Mouse (Mus musculus): ENCODE data around the gene Atf5. TPM values are rescaled to one million over a fixed set of nuclear protein-coding genes. Genes with fewer than 3 reads are reported as not detected.

Atf5 gene
- polyA plus RNA-seq, 1 experiment from 2014 or later, result 7.3 TPM

DNA sequence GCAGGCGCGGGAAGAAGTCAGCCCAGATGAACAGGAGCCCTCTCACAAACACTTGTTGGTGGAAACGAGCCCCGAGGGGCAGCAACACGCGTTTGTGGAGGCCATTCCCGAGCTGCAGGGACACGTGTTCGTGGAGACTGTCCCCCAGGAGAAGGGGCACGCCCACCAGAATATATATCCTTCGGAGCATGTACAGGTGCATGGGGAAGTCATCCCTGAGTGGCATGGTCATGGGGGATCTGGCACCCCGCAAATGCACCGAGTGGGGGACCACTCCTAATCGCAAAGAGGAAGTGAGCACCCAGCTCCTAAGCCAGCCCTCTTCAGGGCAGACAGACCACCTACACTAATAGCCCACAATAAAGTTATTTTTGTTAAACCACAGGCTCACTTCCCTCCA lies 24.0 kb upstream of the Atf5 start:
- DNase-seq (ENCODE audit: low spot score) (no peak), ATAC-seq (ENCODE audit: low FRiP score, low TSS enrichment) (no peak)
- Histone ChIP-seq H3K27ac (replicated peaks) (no peak overlapping the region), H3K4me2 (replicated peaks; ENCODE audit: low read depth) (no peak overlapping the region), H3K4me1 (replicated peaks; ENCODE audit: control insufficient read depth, insufficient read depth) (peaks cover 7% of the 10 kb centered on the region; the same call in 1 of the 2 replicates), H3K4me3 (ENCODE audit: low read depth, low read length) (no peak overlapping the region), H3K27me3 (ENCODE audit: control insufficient read depth, insufficient read depth, low read length) (no peaks in the 10 kb centered on the region), H3K9me3 (ENCODE audit: control insufficient read depth, low read length) (no peaks in the 10 kb centered on the region), H3K36me3 (ENCODE audit: control insufficient read depth, insufficient read depth, low read length) (peaks cover 27% of the 10 kb centered on the region), H3K9ac (ENCODE audit: low read length) (no peak overlapping the region)
- TF ChIP-seq CTCF (IDR thresholded peaks at IDR 0.05; ENCODE audit: low read depth), result no peak
- TF ChIP-seq EP300 (optimal IDR thresholded peaks at IDR 0.05), result no peak
- 60% methylated on average over 14 of the region's 14 CpGs for WGBS

DNA sequence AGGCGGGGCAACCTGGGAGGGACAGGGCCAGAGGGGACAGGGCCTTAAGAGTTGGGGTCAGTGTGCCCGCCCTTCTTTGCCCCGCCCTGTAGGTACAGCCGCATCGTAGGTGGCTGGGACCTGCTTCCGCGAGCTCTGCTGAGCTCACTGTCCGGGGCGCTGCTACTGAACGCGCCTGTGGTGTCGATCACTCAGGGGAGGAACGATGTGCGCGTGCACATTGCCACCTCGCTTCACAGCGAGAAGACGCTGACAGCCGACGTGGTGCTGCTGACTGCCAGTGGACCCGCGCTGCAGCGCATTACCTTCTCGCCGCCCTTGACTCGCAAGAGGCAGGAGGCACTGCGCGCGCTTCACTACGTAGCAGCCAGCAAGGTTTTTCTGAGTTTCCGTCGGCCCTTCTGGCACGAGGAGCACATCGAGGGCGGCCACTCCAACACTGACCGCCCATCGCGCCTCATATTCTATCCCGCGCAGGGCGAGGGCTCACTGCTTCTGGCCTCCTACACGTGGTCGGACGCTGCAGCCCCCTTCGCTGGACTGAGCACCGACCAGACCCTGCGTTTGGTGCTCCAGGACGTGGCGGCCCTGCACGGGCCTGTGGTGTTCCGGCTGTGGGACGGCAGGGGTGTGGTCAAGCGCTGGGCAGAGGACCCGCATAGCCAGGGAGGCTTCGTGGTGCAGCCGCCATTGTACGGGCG lies 23.2 kb upstream of the Atf5 start:
- Histone ChIP-seq H3K27ac (replicated peaks) (no peak overlapping the region; the same call in 1 of the 2 replicates), H3K36me3 (ENCODE audit: control insufficient read depth, insufficient read depth, low read length) (peaks cover 19% of the 10 kb centered on the region), H3K4me2 (replicated peaks; ENCODE audit: low read depth) (peak overlapping the region; percentile 57), H3K4me1 (replicated peaks; ENCODE audit: control insufficient read depth, insufficient read depth) (peaks cover 7% of the 10 kb centered on the region; the same call in 1 of the 2 replicates), H3K4me3 (ENCODE audit: low read depth, low read length) (peak overlapping the region; percentile 20), H3K9ac (ENCODE audit: low read length) (peak overlapping the region; percentile 53), H3K27me3 (ENCODE audit: control insufficient read depth, insufficient read depth, low read length) (no peaks in the 10 kb centered on the region), H3K9me3 (ENCODE audit: control insufficient read depth, low read length) (no peaks in the 10 kb centered on the region)
- WGBS, result 3% methylated on average over 57 of the region's 58 CpGs
- peak; percentile 47 for ATAC-seq (ENCODE audit: low FRiP score, low TSS enrichment)
- peak; percentile 62 for DNase-seq (ENCODE audit: low spot score)
- no peak for TF ChIP-seq EP300 (optimal IDR thresholded peaks at IDR 0.05)
- no peak for TF ChIP-seq CTCF (IDR thresholded peaks at IDR 0.05; ENCODE audit: low read depth)

DNA sequence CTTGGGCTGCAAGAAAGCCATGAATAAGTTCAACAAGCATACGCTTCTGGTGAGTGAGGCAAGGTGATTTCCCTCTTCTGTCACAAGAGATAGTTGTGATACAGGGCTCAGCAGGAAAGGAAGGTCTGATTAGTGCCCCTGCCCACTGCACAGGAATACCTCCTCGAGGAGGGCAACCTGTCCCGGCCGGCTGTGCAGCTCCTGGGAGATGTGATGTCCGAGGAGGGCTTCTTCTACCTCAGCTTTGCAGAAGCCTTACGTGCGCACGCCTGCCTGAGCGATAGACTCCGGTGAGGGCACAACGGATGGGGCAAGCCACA lies 22.7 kb upstream of the Atf5 start:
- Histone ChIP-seq H3K4me1 (replicated peaks; ENCODE audit: control insufficient read depth, insufficient read depth) (peaks cover 7% of the 10 kb centered on the region; the same call in 1 of the 2 replicates), H3K27me3 (ENCODE audit: control insufficient read depth, insufficient read depth, low read length) (no peaks in the 10 kb centered on the region), H3K9me3 (ENCODE audit: control insufficient read depth, low read length) (no peaks in the 10 kb centered on the region), H3K4me2 (replicated peaks; ENCODE audit: low read depth) (peak overlapping the region; percentile 57), H3K36me3 (ENCODE audit: control insufficient read depth, insufficient read depth, low read length) (peaks cover 14% of the 10 kb centered on the region), H3K27ac (replicated peaks) (no peak overlapping the region; the same call in 1 of the 2 replicates), H3K4me3 (ENCODE audit: low read depth, low read length) (peak overlapping the region; percentile 20; the same call in 1 of the 2 replicates), H3K9ac (ENCODE audit: low read length) (peak overlapping the region; percentile 53)
- DNase-seq (ENCODE audit: low spot score) (no peak), ATAC-seq (ENCODE audit: low FRiP score, low TSS enrichment) (no peak)
- WGBS, result 36% methylated on average over 11 of the region's 11 CpGs
- TF ChIP-seq EP300 (optimal IDR thresholded peaks at IDR 0.05) (no peak), CTCF (IDR thresholded peaks at IDR 0.05; ENCODE audit: low read depth) (no peak)

DNA sequence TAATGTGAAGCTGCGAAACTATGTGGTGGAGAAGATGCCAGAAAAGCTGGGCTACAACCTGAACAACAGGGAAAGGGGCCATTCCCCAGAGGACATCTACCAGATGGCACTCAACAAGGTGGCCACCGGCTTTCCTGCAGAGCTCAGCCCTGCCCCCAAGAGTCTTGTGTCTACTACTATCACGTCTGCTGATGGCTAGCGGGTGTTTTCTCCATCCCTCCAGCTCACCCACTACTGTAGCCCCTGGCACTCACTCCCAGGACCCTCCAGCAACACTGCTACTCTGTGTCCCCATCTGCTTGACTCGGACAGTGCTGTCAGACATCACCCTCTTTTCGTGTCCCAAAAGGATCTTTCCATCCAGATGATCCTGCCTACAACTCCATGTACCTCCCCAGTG lies 21.6 kb upstream of the Atf5 start:
- Histone ChIP-seq H3K4me1 (replicated peaks; ENCODE audit: control insufficient read depth, insufficient read depth) (peaks cover 7% of the 10 kb centered on the region; the same call in 1 of the 2 replicates), H3K4me2 (replicated peaks; ENCODE audit: low read depth) (no peak overlapping the region), H3K9me3 (ENCODE audit: control insufficient read depth, low read length) (no peaks in the 10 kb centered on the region), H3K9ac (ENCODE audit: low read length) (no peak overlapping the region), H3K4me3 (ENCODE audit: low read depth, low read length) (no peak overlapping the region), H3K36me3 (ENCODE audit: control insufficient read depth, insufficient read depth, low read length) (peaks cover 8% of the 10 kb centered on the region), H3K27ac (replicated peaks) (no peak overlapping the region), H3K27me3 (ENCODE audit: control insufficient read depth, insufficient read depth, low read length) (no peaks in the 10 kb centered on the region)
- TF ChIP-seq CTCF (IDR thresholded peaks at IDR 0.05; ENCODE audit: low read depth), result no peak
- 92% methylated on average over 6 of the region's 6 CpGs for WGBS
- ATAC-seq (ENCODE audit: low FRiP score, low TSS enrichment), result no peak
- no peak for DNase-seq (ENCODE audit: low spot score)

DNA sequence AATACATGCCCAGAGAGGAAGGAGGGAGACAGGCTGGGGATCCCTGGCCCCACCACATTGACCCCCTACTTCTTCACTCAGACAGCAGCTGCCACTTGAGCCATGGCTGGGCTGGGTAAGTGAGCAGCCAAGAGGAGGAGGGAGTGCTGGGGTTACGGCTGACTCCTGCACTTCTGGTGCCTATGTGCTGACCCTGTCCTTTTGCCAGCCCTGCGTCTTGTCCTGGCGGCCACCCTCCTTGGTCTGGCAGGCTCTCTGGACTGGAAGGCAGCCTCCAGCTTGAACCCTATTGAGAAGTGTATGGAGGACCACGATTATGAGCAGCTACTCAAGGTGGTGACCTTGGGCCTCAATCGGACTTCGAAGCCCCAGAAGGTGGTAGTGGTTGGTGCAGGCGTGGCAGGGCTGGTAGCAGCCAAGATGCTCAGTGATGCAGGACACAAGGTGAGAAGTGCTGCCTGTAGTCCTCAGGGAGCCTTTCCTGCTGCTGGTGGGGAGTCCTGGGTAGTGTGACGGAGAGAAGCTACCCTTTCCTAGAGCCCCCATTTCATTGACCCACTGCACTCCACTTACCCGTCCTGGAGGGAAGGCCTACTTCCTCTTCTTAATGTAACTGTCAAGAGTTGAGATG lies 20.1 kb upstream of the Atf5 start:
- Histone ChIP-seq H3K9ac (ENCODE audit: low read length) (no peak overlapping the region), H3K4me2 (replicated peaks; ENCODE audit: low read depth) (no peak overlapping the region), H3K27me3 (ENCODE audit: control insufficient read depth, insufficient read depth, low read length) (no peaks in the 10 kb centered on the region), H3K27ac (replicated peaks) (no peak overlapping the region), H3K9me3 (ENCODE audit: control insufficient read depth, low read length) (no peaks in the 10 kb centered on the region), H3K4me1 (replicated peaks; ENCODE audit: control insufficient read depth, insufficient read depth) (peaks cover 7% of the 10 kb centered on the region; the same call in 1 of the 2 replicates), H3K36me3 (ENCODE audit: control insufficient read depth, insufficient read depth, low read length) (peaks cover under 1% of the 10 kb centered on the region; the same call in 1 of the 2 replicates), H3K4me3 (ENCODE audit: low read depth, low read length) (no peak overlapping the region)
- no peak for DNase-seq (ENCODE audit: low spot score)
- TF ChIP-seq EP300 (optimal IDR thresholded peaks at IDR 0.05) (no peak), CTCF (IDR thresholded peaks at IDR 0.05; ENCODE audit: low read depth) (no peak)
- WGBS, result 81% methylated on average over 9 of the region's 9 CpGs
- no peak for ATAC-seq (ENCODE audit: low FRiP score, low TSS enrichment)

DNA sequence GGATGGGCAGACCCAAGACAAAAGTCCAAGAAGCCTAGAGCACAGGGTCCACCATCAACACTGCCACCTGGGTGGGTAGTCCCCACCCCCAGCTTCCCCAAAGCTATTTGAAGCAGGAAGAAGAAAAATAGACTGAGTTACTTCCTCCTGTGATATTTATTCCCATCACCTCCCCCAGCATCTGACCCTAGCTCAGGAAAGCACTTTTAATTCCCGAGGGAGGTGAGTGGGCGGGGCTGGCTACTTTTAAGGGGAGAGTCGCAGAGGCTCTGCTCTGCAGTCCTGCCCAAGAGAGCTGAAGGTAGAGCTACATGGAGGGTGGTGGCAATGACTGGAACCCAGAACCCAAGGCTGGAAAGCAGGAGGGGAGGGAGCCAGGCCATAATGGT lies 19.6 kb upstream of the Atf5 start:
- Histone ChIP-seq H3K4me3 (ENCODE audit: low read depth, low read length) (no peak overlapping the region), H3K4me1 (replicated peaks; ENCODE audit: control insufficient read depth, insufficient read depth) (peaks cover 7% of the 10 kb centered on the region; the same call in 1 of the 2 replicates), H3K36me3 (ENCODE audit: control insufficient read depth, insufficient read depth, low read length) (no peaks in the 10 kb centered on the region; the same call in 1 of the 2 replicates), H3K4me2 (replicated peaks; ENCODE audit: low read depth) (no peak overlapping the region), H3K9me3 (ENCODE audit: control insufficient read depth, low read length) (no peaks in the 10 kb centered on the region), H3K9ac (ENCODE audit: low read length) (no peak overlapping the region), H3K27me3 (ENCODE audit: control insufficient read depth, insufficient read depth, low read length) (no peaks in the 10 kb centered on the region), H3K27ac (replicated peaks) (no peak overlapping the region)
- ATAC-seq (ENCODE audit: low FRiP score, low TSS enrichment) (no peak), DNase-seq (ENCODE audit: low spot score) (no peak)
- 40% methylated on average over 3 of the region's 3 CpGs for WGBS
- no peak for TF ChIP-seq CTCF (IDR thresholded peaks at IDR 0.05; ENCODE audit: low read depth)
- no peak for TF ChIP-seq EP300 (optimal IDR thresholded peaks at IDR 0.05)

Data from stomach, postnatal 0 days (tissue).